Mouse (Mus musculus) liver, embryonic 14.5 days (tissue): ENCODE measurements around the gene Sowahb. TPM values are rescaled to one million over a fixed set of nuclear protein-coding genes. Genes with fewer than 3 reads are reported as not detected.

Experiments used
- ATAC-seq: fragments of 200-750 bp; cut with Nextera tagmentation; 2 replicates; pipeline ENCODE4 v1.8.0; 2017; ENCODE audit warnings: moderate number of reproducible peaks, mild to moderate bottlenecking, moderate library complexity; ENCODE audit not compliant: insufficient read depth
- DNase-seq, 3 experiments: peaks; one replicate each; pipeline ENCODE4 v3.0.0-alpha.2; 2012 to 2013; ENCODE audit warnings: low read depth in 3 of 3, low spot score in 3 of 3
- H3K27ac ChIP-seq: fragments of 300-500 bp; sonication (generic); 2 replicates; pipeline ENCODE4 v1.5.1; 2014; ENCODE audit warnings: moderate library complexity, mild to moderate bottlenecking, control low read depth, inconsistent platforms
- H3K27me3 ChIP-seq: fragments of 300-500 bp; sonication (generic); 2 replicates; pipeline ENCODE4 v1.6.1; 2014; ENCODE audit warnings: mild to moderate bottlenecking, low read length, moderate library complexity; ENCODE audit not compliant: control insufficient read depth, insufficient read depth
- H3K36me3 ChIP-seq: fragments of 300-500 bp; sonication (generic); replicated peaks from 2 replicates; pipeline ENCODE4 v1.6.1; 2014; ENCODE audit warnings: low read depth; ENCODE audit not compliant: control insufficient read depth, insufficient read depth
- H3K4me1 ChIP-seq, 2 experiments: fragments of 200-500 bp in 1 of 2; fragments of 300-500 bp in 1 of 2; sonication (generic) in 1 of 2; replicated peaks; 2 replicates each; pipeline ENCODE4 v1.6.1; 2012 to 2014; ENCODE audit warnings: antibody characterized with exemption in 1 of 2, inconsistent platforms in 1 of 2, low read length in 1 of 2; ENCODE audit not compliant: control insufficient read depth in 2 of 2, insufficient read depth in 2 of 2
- H3K4me2 ChIP-seq: fragments of 300-500 bp; sonication (generic); 2 replicates; pipeline ENCODE4 v1.6.1; 2014; ENCODE audit warnings: low read depth, mild to moderate bottlenecking, control low read depth, moderate library complexity
- H3K4me3 ChIP-seq, 2 experiments: fragments of 200-500 bp in 1 of 2; fragments of 300-500 bp in 1 of 2; sonication (generic) in 1 of 2; 2 replicates each; pipeline ENCODE4 v1.5.1; 2012 to 2014; ENCODE audit warnings: low read depth in 2 of 2, low read length in 2 of 2, mild to moderate bottlenecking in 2 of 2, control low read depth in 1 of 2, inconsistent platforms in 1 of 2, moderate library complexity in 1 of 2; ENCODE audit not compliant: insufficient read depth in 1 of 2
- H3K9ac ChIP-seq: fragments of 300-500 bp; sonication (generic); replicated peaks from 2 replicates; pipeline ENCODE4 v1.6.1; 2014; ENCODE audit warnings: mild to moderate bottlenecking, control low read depth, moderate library complexity
- H3K9me3 ChIP-seq: fragments of 300-500 bp; sonication (generic); 2 replicates; pipeline ENCODE4 v1.6.1; 2016; ENCODE audit warnings: low read length, mixed read lengths; ENCODE audit not compliant: control insufficient read depth
- CTCF ChIP-seq: IDR thresholded peaks from 2 replicates; pipeline ENCODE4 v1.5.1; 2016; ENCODE audit warnings: antibody characterized with exemption, low read depth, control low read depth
- EP300 ChIP-seq: IDR thresholded peaks from 2 replicates; pipeline ENCODE4 v1.6.1; 2016; ENCODE audit warnings: antibody characterized with exemption, low read depth
- WGBS: fragments of 180-500 bp; shearing (Covaris S2); extraction: QIAGEN DNeasy Blood & Tissue Kit; methylation state at CpG from one replicate; pipeline ENCODE4 v1.1.7; 2014; ENCODE audit not compliant: insufficient replicate concordance; 5-methylcytosine and 5-hydroxymethylcytosine counted together
- polyA plus RNA-seq, 2 experiments: library from polyadenylated mRNA; depleted of rRNA in 1 of 2; stranded (reverse) in 1 of 2; unstranded in 1 of 2; fragments of >200 nt; fragmentation: Nextera tagmentation in 1 of 2; extraction: Ambion mirVana in 1 of 2; gene quantifications; 2 replicates each; pipeline versions ENCODE4 v1.2.1 to v1.2.3; 2012 to 2014

Gene Sowahb
- polyA plus RNA-seq, 2 experiments: 0.50 to 0.83 TPM

GRCm38 (mm10) chr5:93048481-93049240, 3.8 kb upstream of the Sowahb start:
- no peak overlapping the region for H3K4me2 ChIP-seq
- 49% methylated on average over 13 of the region's 13 CpGs for WGBS
- H3K9ac ChIP-seq: no peak overlapping the region

GRCm38 (mm10) chr5:93046306-93046845, 1.6 kb upstream of the Sowahb start:
- no peak for TF ChIP-seq EP300
- no peak for TF ChIP-seq CTCF
- H3K9ac ChIP-seq: no peak overlapping the region
- H3K36me3 ChIP-seq: no peaks in the 10 kb centered on the region
- no peak for ATAC-seq
- peaks cover 39% of the 10 kb centered on the region for H3K27me3 ChIP-seq
- H3K9me3 ChIP-seq: no peaks in the 10 kb centered on the region
- WGBS: 23% methylated on average over 5 of the region's 5 CpGs
- no peak overlapping the region for H3K27ac ChIP-seq
- no peak overlapping the region for H3K4me2 ChIP-seq
- H3K4me1 ChIP-seq: no peaks in the 10 kb centered on the region
- DNase-seq: no peak
- no peak overlapping the region for H3K4me3 ChIP-seq

More at GRCm38 (mm10) chr5:93048481-93049240, 3.8 kb upstream of the Sowahb start:
- TF ChIP-seq CTCF (no peak), EP300 (no peak)
- Histone ChIP-seq H3K4me3 (no peak overlapping the region), H3K4me1 (no peaks in the 10 kb centered on the region), H3K9me3 (no peaks in the 10 kb centered on the region), H3K27ac (no peak overlapping the region), H3K27me3 (peaks cover 31% of the 10 kb centered on the region), H3K36me3 (no peaks in the 10 kb centered on the region)
- ATAC-seq (no peak), DNase-seq (no peak)

DNA sequence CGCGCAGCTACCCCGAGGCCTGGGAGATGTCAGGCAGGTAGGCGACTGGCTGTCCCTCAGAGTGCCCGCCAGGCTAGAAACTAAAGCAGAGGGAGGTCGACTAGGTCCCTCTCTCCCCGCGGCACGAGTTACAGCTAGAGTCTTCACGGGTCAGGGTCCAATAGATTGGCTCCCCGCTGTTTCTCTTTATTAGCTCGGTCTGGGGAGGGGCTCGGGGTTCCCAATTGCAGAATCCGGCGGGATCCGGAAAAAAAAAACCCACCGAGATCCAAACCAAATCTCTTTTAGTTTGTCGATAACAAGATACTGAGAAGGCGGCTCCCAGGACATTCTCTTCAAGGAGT, 521 bp upstream of the Sowahb start:
- Histone ChIP-seq H3K4me3 (peak overlapping the region; percentile 1 to 20; a peak in 3 of 4 replicates), H3K9me3 (no peaks in the 10 kb centered on the region), H3K4me2 (peak overlapping the region; percentile 45), H3K9ac (no peak overlapping the region), H3K4me1 (no peaks in the 10 kb centered on the region), H3K27ac (no peak overlapping the region), H3K36me3 (no peaks in the 10 kb centered on the region), H3K27me3 (peaks cover 39% of the 10 kb centered on the region)
- ATAC-seq (peak; percentile 36; the same call in 1 of the 2 replicates), DNase-seq (no peak)
- WGBS: under 1% methylated on average over 19 of the region's 19 CpGs
- TF ChIP-seq EP300 (no peak), CTCF (no peak)

GRCm38 (mm10) chr5:93043688-93044583, 886 bp downstream of the Sowahb start:
- peaks cover 39% of the 10 kb centered on the region for H3K27me3 ChIP-seq

More at GRCm38 (mm10) chr5:93043688-93044583, 886 bp downstream of the Sowahb start:
- Histone ChIP-seq H3K9ac (no peak overlapping the region), H3K27ac (no peak overlapping the region), H3K4me3 (peak overlapping the region in 1 of 2 experiments; percentile 20; a peak in 3 of 4 replicates), H3K36me3 (no peaks in the 10 kb centered on the region), H3K4me1 (no peaks in the 10 kb centered on the region; a peak in 1 of 4 replicates), H3K9me3 (no peaks in the 10 kb centered on the region), H3K4me2 (peak overlapping the region; percentile 45)
- 4% methylated on average over 64 of the region's 69 CpGs for WGBS
- no peak for DNase-seq
- TF ChIP-seq CTCF (no peak), EP300 (no peak)
- no peak for ATAC-seq
